Mouse (Mus musculus) hindbrain, postnatal 0 days (tissue): ENCODE measurements around the gene Tmem212. TPM values are rescaled to one million over a fixed set of nuclear protein-coding genes. Genes with fewer than 3 reads are reported as not detected.

ENCODE experiments used
- ATAC-seq: fragments of 200-750 bp; cut with Nextera tagmentation; 2 replicates; pipeline ENCODE4 v1.8.0; 2017; ENCODE audit warnings: mild to moderate bottlenecking, moderate TSS enrichment, moderate library complexity
- DNase-seq: peaks from one replicate; pipeline ENCODE4 v3.0.0-alpha.2; 2015; ENCODE audit warnings: low spot score
- H3K27ac ChIP-seq: fragments of 300-500 bp; sonication (generic); 2 replicates; pipeline ENCODE4 v1.5.1; 2014; ENCODE audit warnings: mild to moderate bottlenecking
- H3K27me3 ChIP-seq: fragments of 300-500 bp; sonication (generic); 2 replicates; pipeline ENCODE4 v1.6.1; 2014; ENCODE audit warnings: low read length, mixed read lengths; ENCODE audit not compliant: insufficient read depth
- H3K36me3 ChIP-seq: fragments of 300-500 bp; sonication (generic); 2 replicates; pipeline ENCODE4 v1.6.1; 2014; ENCODE audit warnings: low read length, mixed read lengths; ENCODE audit not compliant: insufficient read depth
- H3K4me1 ChIP-seq: fragments of 300-500 bp; sonication (generic); 2 replicates; pipeline ENCODE4 v1.6.1; 2014; ENCODE audit warnings: antibody characterized with exemption, low read length, mixed read lengths; ENCODE audit not compliant: insufficient read depth
- H3K4me2 ChIP-seq: fragments of 300-500 bp; sonication (generic); 2 replicates; pipeline ENCODE4 v1.6.1; 2014; ENCODE audit warnings: low read depth, mild to moderate bottlenecking, low read length, moderate library complexity, mixed read lengths
- H3K4me3 ChIP-seq: fragments of 300-500 bp; sonication (generic); 2 replicates; pipeline ENCODE4 v1.5.1; 2014; ENCODE audit warnings: low read length
- H3K9ac ChIP-seq: fragments of 300-500 bp; sonication (generic); replicated peaks from 2 replicates; pipeline ENCODE4 v1.6.1; 2014; ENCODE audit warnings: mild to moderate bottlenecking, low read length, moderate library complexity, mixed read lengths
- H3K9me3 ChIP-seq: fragments of 300-500 bp; sonication (generic); 2 replicates; pipeline ENCODE4 v1.6.1; 2016; ENCODE audit warnings: low read length, mixed read lengths
- CTCF ChIP-seq: IDR thresholded peaks from 2 replicates; pipeline ENCODE4 v1.5.1; 2016; ENCODE audit warnings: antibody characterized with exemption, control low read depth, low read depth
- WGBS: fragments of 180-500 bp; shearing (Covaris S2); extraction: QIAGEN DNeasy Blood & Tissue Kit; methylation state at CpG from one replicate; pipeline ENCODE4 v1.1.7; 2014; 5-methylcytosine and 5-hydroxymethylcytosine counted together
- polyA plus RNA-seq: library from polyadenylated mRNA; unstranded; fragments of >200 nt; fragmentation: Nextera tagmentation; extraction: Ambion mirVana; gene quantifications from 2 replicates; pipeline ENCODE4 v1.2.1, GENCODE M21; 2015
- total RNA-seq: library from RNA; depleted of rRNA; stranded (reverse); fragments of >200 nt; gene quantifications from 2 replicates; pipeline ENCODE4 v1.2.3, GENCODE M21; 2014

Gene Tmem212
- total and polyA plus RNA-seq, 2 experiments from 2014 or later: 1.6 to 7.2 TPM

DNA sequence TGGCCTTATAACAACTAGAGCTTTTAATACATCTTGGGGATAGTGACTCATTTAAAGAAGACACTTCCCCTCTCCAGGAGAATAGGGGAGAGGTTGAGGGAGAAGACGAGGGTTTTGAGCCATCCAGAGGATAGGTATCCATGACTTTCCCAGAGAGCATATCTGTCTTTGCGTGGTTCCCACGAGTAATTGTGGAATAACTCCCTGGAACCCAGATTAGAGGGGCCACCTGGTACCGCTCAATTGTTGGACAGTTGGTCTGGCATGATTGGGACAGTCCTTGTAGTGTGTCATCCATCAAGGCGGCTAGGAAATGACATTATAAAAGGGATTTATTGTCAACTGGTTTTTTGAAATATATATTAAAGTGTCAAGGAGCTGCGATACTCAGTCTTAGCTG lies 35.1 kb downstream of the Tmem212 start:
- Histone ChIP-seq H3K9ac (no peak overlapping the region), H3K4me1 (peaks cover 8% of the 10 kb centered on the region; the same call in 1 of the 2 replicates), H3K27me3 (no peaks in the 10 kb centered on the region), H3K4me2 (no peak overlapping the region), H3K4me3 (no peak overlapping the region), H3K36me3 (no peaks in the 10 kb centered on the region), H3K27ac (no peak overlapping the region), H3K9me3 (no peaks in the 10 kb centered on the region)
- no peak for TF ChIP-seq CTCF
- DNase-seq (no peak), ATAC-seq (no peak)
- WGBS: 75% methylated on average over 6 of the region's 6 CpGs

DNA sequence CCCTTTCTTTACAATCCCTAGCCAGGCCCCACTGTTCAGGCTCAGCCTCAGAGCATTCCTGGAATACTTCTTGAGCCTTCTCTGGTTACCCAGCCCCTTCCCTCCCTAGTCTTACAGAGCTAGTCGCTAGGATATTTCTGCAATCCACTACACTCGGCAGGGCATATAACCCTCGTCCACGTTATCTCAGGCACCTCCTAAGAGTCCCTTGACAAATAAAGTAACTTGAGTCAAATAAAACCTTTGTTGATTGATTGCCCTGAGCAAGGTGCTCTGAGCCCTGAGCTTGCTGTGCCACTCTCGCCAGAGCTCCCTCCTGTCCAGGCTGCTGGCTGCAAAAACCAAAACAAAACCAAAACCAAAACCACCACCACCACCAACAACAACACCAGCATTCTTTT lies 37.0 kb downstream of the Tmem212 start:
- ATAC-seq (no peak), DNase-seq (peak; percentile 20)
- H3K36me3 ChIP-seq: no peaks in the 10 kb centered on the region
- peaks cover 8% of the 10 kb centered on the region; the same call in 1 of the 2 replicates for H3K4me1 ChIP-seq
- WGBS: 14% methylated on average over 5 of the region's 5 CpGs
- no peak overlapping the region for H3K9ac ChIP-seq
- TF ChIP-seq CTCF: no peak
- H3K4me3 ChIP-seq: no peak overlapping the region
- H3K27ac ChIP-seq: 0 out of 2 replicates have a peak overlapping the region, but pooled peaks have one; percentile 11
- H3K27me3 ChIP-seq: no peaks in the 10 kb centered on the region
- no peaks in the 10 kb centered on the region for H3K9me3 ChIP-seq
- H3K4me2 ChIP-seq: no peak overlapping the region

DNA sequence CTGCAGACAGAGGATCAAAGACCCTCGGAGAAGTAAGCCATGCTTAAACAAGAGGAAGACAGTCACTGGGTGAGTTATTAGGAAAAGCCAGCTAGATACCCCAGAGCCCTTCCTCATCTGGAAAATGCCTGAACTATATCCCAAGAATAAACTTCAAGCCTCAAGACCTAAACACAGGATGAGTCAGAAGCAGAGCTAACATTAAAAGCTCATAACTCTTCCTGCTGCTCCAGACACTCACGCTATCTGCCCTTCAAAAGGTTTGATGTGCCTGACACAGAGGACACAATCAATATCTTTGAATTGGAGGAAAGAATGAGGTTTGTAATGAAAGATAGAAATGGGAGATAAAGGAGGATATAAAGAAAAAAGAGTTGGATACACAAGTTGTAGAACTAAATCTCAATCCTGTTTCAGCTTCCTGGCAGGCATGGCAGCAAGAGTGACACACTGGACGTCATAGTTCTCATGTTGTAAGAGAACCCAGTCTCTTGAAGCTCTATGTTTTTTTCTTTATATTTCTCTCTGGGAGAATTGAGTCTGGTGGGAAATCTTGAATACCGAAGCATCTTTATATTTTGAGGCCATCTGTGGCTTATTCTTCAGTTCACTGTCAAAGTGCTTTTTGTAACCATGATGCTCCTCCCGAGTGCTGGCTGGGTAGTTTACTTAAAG lies 37.6 kb downstream of the Tmem212 start:
- H3K36me3 ChIP-seq: no peaks in the 10 kb centered on the region
- H3K27ac ChIP-seq: 0 out of 2 replicates have a peak overlapping the region, but pooled peaks have one; percentile 11
- H3K4me1 ChIP-seq: peaks cover 8% of the 10 kb centered on the region; the same call in 1 of the 2 replicates
- TF ChIP-seq CTCF: no peak
- no peak overlapping the region for H3K9ac ChIP-seq
- WGBS: 28% methylated on average over 5 of the region's 5 CpGs
- no peaks in the 10 kb centered on the region for H3K9me3 ChIP-seq
- DNase-seq (no peak), ATAC-seq (no peak)
- H3K4me3 ChIP-seq: no peak overlapping the region
- no peak overlapping the region for H3K4me2 ChIP-seq
- no peaks in the 10 kb centered on the region for H3K27me3 ChIP-seq

DNA sequence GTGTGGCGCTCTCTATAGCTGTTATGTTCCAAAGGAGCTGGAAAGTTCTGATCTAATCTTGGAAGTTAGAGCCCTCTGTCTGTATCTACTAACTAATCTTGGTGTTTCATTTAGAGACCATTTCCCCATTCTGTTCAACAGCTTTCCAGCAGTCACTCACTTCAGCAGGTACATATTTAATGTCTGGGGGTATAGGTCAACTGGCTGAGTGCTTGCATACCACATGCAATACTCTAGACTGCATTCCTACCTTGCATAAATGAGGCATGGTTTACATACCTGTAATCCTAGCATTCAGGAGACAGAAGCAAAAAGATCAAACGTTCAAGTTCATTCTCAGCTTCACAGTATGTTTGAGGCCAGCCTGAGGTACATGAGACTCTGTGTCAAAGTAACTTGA lies 39.9 kb downstream of the Tmem212 start:
- Histone ChIP-seq H3K4me2 (no peak overlapping the region), H3K27ac (no peak overlapping the region), H3K4me3 (no peak overlapping the region), H3K9ac (no peak overlapping the region), H3K9me3 (no peaks in the 10 kb centered on the region), H3K27me3 (no peaks in the 10 kb centered on the region), H3K4me1 (no peaks in the 10 kb centered on the region), H3K36me3 (no peaks in the 10 kb centered on the region)
- TF ChIP-seq CTCF: no peak
- ATAC-seq: no peak
- no peak for DNase-seq
- 88% methylated on average over 2 of the region's 2 CpGs for WGBS

GRCm38 (mm10) chr3:27854431-27855180 lies 41.6 kb downstream of the Tmem212 start:
- no peak overlapping the region for H3K4me3 ChIP-seq
- H3K27me3 ChIP-seq: no peaks in the 10 kb centered on the region
- no peak overlapping the region for H3K9ac ChIP-seq
- no peaks in the 10 kb centered on the region for H3K4me1 ChIP-seq
- WGBS: 67% methylated on average over 5 of the region's 5 CpGs
- no peak for TF ChIP-seq CTCF
- no peaks in the 10 kb centered on the region for H3K36me3 ChIP-seq
- no peak overlapping the region for H3K4me2 ChIP-seq
- no peaks in the 10 kb centered on the region for H3K9me3 ChIP-seq
- DNase-seq (no peak), ATAC-seq (no peak)
- H3K27ac ChIP-seq: no peak overlapping the region

- ATAC-seq: no peak
- no peak overlapping the region for H3K9ac ChIP-seq
- no peak overlapping the region for H3K27ac ChIP-seq
- no peaks in the 10 kb centered on the region for H3K36me3 ChIP-seq
- no peak overlapping the region for H3K4me3 ChIP-seq
- H3K4me2 ChIP-seq: no peak overlapping the region
- H3K27me3 ChIP-seq: no peaks in the 10 kb centered on the region
- WGBS: 77% methylated on average over 5 of the region's 5 CpGs
- no peaks in the 10 kb centered on the region for H3K4me1 ChIP-seq
- no peaks in the 10 kb centered on the region for H3K9me3 ChIP-seq
- no peak for TF ChIP-seq CTCF
- no peak for DNase-seq
Observed at GRCm38 (mm10) chr3:27843266-27843665, 52.9 kb downstream of the Tmem212 start.

GRCm38 (mm10) chr3:27842856-27843255 lies 53.3 kb downstream of the Tmem212 start:
- no peaks in the 10 kb centered on the region for H3K36me3 ChIP-seq
- H3K4me1 ChIP-seq: no peaks in the 10 kb centered on the region
- no peak for TF ChIP-seq CTCF
- no peaks in the 10 kb centered on the region for H3K9me3 ChIP-seq
- no peak overlapping the region for H3K4me3 ChIP-seq
- WGBS: 73% methylated on average over 5 of the region's 5 CpGs
- H3K27me3 ChIP-seq: no peaks in the 10 kb centered on the region
- no peak overlapping the region for H3K27ac ChIP-seq
- no peak overlapping the region for H3K9ac ChIP-seq
- DNase-seq (no peak), ATAC-seq (no peak)
- no peak overlapping the region for H3K4me2 ChIP-seq
